In genomic region chr2:168248856-168249245, GRCm38 (mm10) we compare ENCODE assay signal across 8 mouse cellular contexts. TPM values are rescaled to one million over a fixed set of nuclear protein-coding genes. Genes with fewer than 3 reads are reported as not detected.
DNase-seq lines count a peak whose midpoint lies in the region; ATAC-seq and TF ChIP-seq lines count a peak whose summit lies in the region.

No protein-coding gene starts in this region.

- H3K4me1 ChIP-seq in MEL (ENCODE audit: control insufficient read depth in 1 of 2, insufficient read depth in 2 of 2, low read length in 2 of 2), result no peaks in the 10 kb centered on the region
- no peaks in the 10 kb centered on the region for H3K4me1 ChIP-seq in embryonic facial prominence, embryonic 11.5 days (ENCODE audit: control insufficient read depth, insufficient read depth, low read length)

- WGBS in embryonic facial prominence, embryonic 11.5 days, result 8% methylated on average over 2 of the region's 2 CpGs

- no peak for TF ChIP-seq POLR2A in MEL (IDR thresholded peaks at IDR 0.05; ENCODE audit: control insufficient read depth in 1 of 2, insufficient read depth in 1 of 2, low read depth in 1 of 2, low read length in 2 of 2, poor library complexity in 1 of 2)

- intact Hi-C loops in left cerebral cortex, adult 2 months (cut with DNase I), result no loop called here
- intact Hi-C loops in left cerebral cortex, postnatal 36 days (cut with DNase I), result no loop called here

- no peak overlapping the region for H3K4me3 ChIP-seq in left cerebral cortex, adult 2 months
- H3K4me3 ChIP-seq in MEL (ENCODE audit: control insufficient read depth in 1 of 2, insufficient read depth in 1 of 2, low read depth in 2 of 2, low read length in 2 of 2), result no peak overlapping the region
- H3K4me3 ChIP-seq in embryonic facial prominence, embryonic 11.5 days (ENCODE audit: low read depth, low read length), result no peak overlapping the region

- no peak for ATAC-seq in embryonic facial prominence, embryonic 11.5 days (replicated peaks; ENCODE audit: insufficient number of reproducible peaks, low FRiP score, low TSS enrichment, low read depth)

- no peak overlapping the region for H3K27ac ChIP-seq in left cerebral cortex, adult 2 months
- no peak overlapping the region for H3K27ac ChIP-seq in MEL (ENCODE audit: control insufficient read depth, low read depth, low read length)
- H3K27ac ChIP-seq in embryonic facial prominence, embryonic 11.5 days (replicated peaks; ENCODE audit: low read depth, low read length), result no peak overlapping the region

- H3K27me3 ChIP-seq in MEL (ENCODE audit: control insufficient read depth in 1 of 2, insufficient read depth in 2 of 2, low read length in 2 of 2), result no peaks in the 10 kb centered on the region
- H3K27me3 ChIP-seq in embryonic facial prominence, embryonic 11.5 days (ENCODE audit: control insufficient read depth, insufficient read depth, low read length), result no peaks in the 10 kb centered on the region

- no peak overlapping the region for H3K9ac ChIP-seq in MEL (ENCODE audit: control insufficient read depth, low read depth, low read length, poor library complexity, severe bottlenecking)
- no peak overlapping the region for H3K9ac ChIP-seq in embryonic facial prominence, embryonic 11.5 days (replicated peaks; ENCODE audit: low read length)

- no peaks in the 10 kb centered on the region for H3K36me3 ChIP-seq in MEL (ENCODE audit: control insufficient read depth in 1 of 2, insufficient read depth in 2 of 2, low read length in 2 of 2)
- no peaks in the 10 kb centered on the region for H3K36me3 ChIP-seq in embryonic facial prominence, embryonic 11.5 days (replicated peaks; ENCODE audit: control insufficient read depth, insufficient read depth, low read depth, low read length)

- no peaks in the 10 kb centered on the region for H3K9me3 ChIP-seq in MEL (replicated peaks; ENCODE audit: insufficient read depth, low read length)
- H3K9me3 ChIP-seq in embryonic facial prominence, embryonic 11.5 days (replicated peaks; ENCODE audit: control insufficient read depth, low read length), result no peaks in the 10 kb centered on the region

- DNase-seq in left cerebral cortex, adult 2 months (ENCODE audit: extremely low spot score in 1 of 2, low spot score in 2 of 2), result no peak
- DNase-seq in left cerebral cortex, postnatal 36 days (ENCODE audit: low spot score in 2 of 2), result no peak
- DNase-seq in MEL (ENCODE audit: low read depth, low spot score), result peak; percentile 63
- DNase-seq in embryonic facial prominence, embryonic 11.5 days (ENCODE audit: low spot score), result peak; percentile 58
- DNase-seq in natural killer cell, adult 2 months (ENCODE audit: low spot score in 2 of 2), result peak; percentile 18 to 37
- DNase-seq in gastrocnemius, postnatal 10 days, result no peak
- no peak for DNase-seq in kidney, adult 8-10 months
- no peak for DNase-seq in cerebellum, adult 8-10 months

- TF ChIP-seq RAD21 in MEL (IDR thresholded peaks at IDR 0.05; ENCODE audit: low read depth, low read length), result peak; percentile 36

- H3K4me2 ChIP-seq in embryonic facial prominence, embryonic 11.5 days (ENCODE audit: low read depth, low read length), result no peak overlapping the region

- no peaks in the 10 kb centered on the region for H3K79me2 ChIP-seq in MEL (ENCODE audit: control insufficient read depth, insufficient read depth, low read length, poor library complexity)

- peak; percentile 41 for TF ChIP-seq CTCF in left cerebral cortex, adult 2 months (IDR thresholded peaks at IDR 0.05)
- peak; percentile 37 to 62 (median 58) for TF ChIP-seq CTCF in MEL (IDR thresholded peaks at IDR 0.05 in 2 of 3, conservative IDR thresholded peaks at IDR 0.05 in 1 of 3; ENCODE audit: control insufficient read depth in 1 of 3, insufficient read depth in 1 of 3, low read depth in 2 of 3, low read length in 3 of 3, poor library complexity in 1 of 3, severe bottlenecking in 1 of 3)

- TF ChIP-seq EP300 in MEL (IDR thresholded peaks at IDR 0.05; ENCODE audit: low read depth in 1 of 2, low read length in 2 of 2), result no peak

TF ChIP-seq in MEL, 35 proteins besides CTCF, POLR2A, EP300 and RAD21:
- TF ChIP-seq TAL1 (IDR thresholded peaks at IDR 0.05; ENCODE audit: low read length) (no peak), CHD1 (IDR thresholded peaks at IDR 0.05; ENCODE audit: low read depth, low read length) (no peak), POLR2AphosphoS2 (IDR thresholded peaks at IDR 0.05; ENCODE audit: low read length) (no peak), TCF12 (IDR thresholded peaks at IDR 0.05; ENCODE audit: low read depth, low read length) (no peak), GABPA (IDR thresholded peaks at IDR 0.05; ENCODE audit: low read depth, low read length) (no peak), SMC3 (IDR thresholded peaks at IDR 0.05; ENCODE audit: low read depth, low read length) (0 out of 2 replicates have a peak, but pooled peaks have one; percentile 23), KAT2A (conservative IDR thresholded peaks at IDR 0.05; ENCODE audit: low read depth, low read length) (no peak), ZNF384 (IDR thresholded peaks at IDR 0.05; ENCODE audit: low read depth, low read length) (peak; percentile 80), MXI1 (IDR thresholded peaks at IDR 0.05; ENCODE audit: low read depth, low read length) (no peak), MYB (IDR thresholded peaks at IDR 0.05; ENCODE audit: low read depth, low read length) (no peak), TBP (IDR thresholded peaks at IDR 0.05; ENCODE audit: low read depth, low read length) (no peak), MAZ (IDR thresholded peaks at IDR 0.05; ENCODE audit: low read depth, low read length) (no peak), GATA1 (IDR thresholded peaks at IDR 0.05; ENCODE audit: low read depth, low read length) (no peak), ZKSCAN1 (IDR thresholded peaks at IDR 0.05; ENCODE audit: low read depth, low read length) (no peak)

RNA-seq across cellular contexts. Expression of gene Mocs3, which starts 18.4 kb away (rescaled TPM):
- 10 to 100 TPM; 19.6 to 20.1 TPM for total RNA-seq in left cerebral cortex, adult 2 months (2021)
- total RNA-seq in left cerebral cortex, postnatal 36 days (2021), result 10 to 100 TPM; 17.5 to 21.3 TPM
- total RNA-seq in MEL (2012; rRNA removed), result 4.2 and 5.1 TPM in 2 replicates
- 1 to 10 TPM in 1 of 2 experiments, not detected in 1; 2.9 TPM for polyA plus RNA-seq in MEL (2012; ENCODE audit: insufficient read depth in 1 of 2, insufficient read length in 2 of 2, low read depth in 1 of 2, low replicate concordance in 2 of 2, missing spikeins in 1 of 2)
- 7.6 and 8.4 TPM in 2 replicates for polyA plus RNA-seq in embryonic facial prominence, embryonic 11.5 days (2014; fragmentation: Nextera tagmentation; extraction: Ambion mirVana)
- 1 to 10 TPM; 3.5 to 4.3 TPM for total RNA-seq in gastrocnemius, postnatal 10 days (2021)

RNA-seq across cellular contexts. Expression of gene Dpm1, which starts 18.5 kb away (rescaled TPM):
- 10 to 100 TPM; 68.5 to 75.8 TPM for total RNA-seq in left cerebral cortex, adult 2 months (2021)
- 10 to 100 TPM; 54.0 to 74.1 TPM for total RNA-seq in left cerebral cortex, postnatal 36 days (2021)
- total RNA-seq in MEL (2012; rRNA removed), result 35.4 and 49.0 TPM in 2 replicates
- polyA plus RNA-seq in MEL (2012; ENCODE audit: insufficient read depth in 1 of 2, insufficient read length in 2 of 2, low read depth in 1 of 2, low replicate concordance in 2 of 2, missing spikeins in 1 of 2), result 100 to 1,000 TPM in 1 of 2 experiments, 10 to 100 TPM in 1; 63.5 to 564 TPM
- 69.2 and 78.5 TPM in 2 replicates for polyA plus RNA-seq in embryonic facial prominence, embryonic 11.5 days (2014; fragmentation: Nextera tagmentation; extraction: Ambion mirVana)
- 10 to 100 TPM; 49.7 to 54.9 TPM for total RNA-seq in gastrocnemius, postnatal 10 days (2021)

RNA-seq across cellular contexts. Expression of gene Gm20716, which starts 18.7 kb away (rescaled TPM):
- 10 to 100 TPM; 26.9 to 32.3 TPM for total RNA-seq in left cerebral cortex, adult 2 months (2021)
- 10 to 100 TPM; 25.8 to 37.3 TPM for total RNA-seq in left cerebral cortex, postnatal 36 days (2021)
- 24.4 and 29.4 TPM in 2 replicates for total RNA-seq in MEL (2012; rRNA removed)
- 10 to 100 TPM in 1 of 2 experiments, not detected in 1; 24.4 TPM for polyA plus RNA-seq in MEL (2012; ENCODE audit: insufficient read depth in 1 of 2, insufficient read length in 2 of 2, low read depth in 1 of 2, low replicate concordance in 2 of 2, missing spikeins in 1 of 2)
- 27.1 and 27.2 TPM in 2 replicates for polyA plus RNA-seq in embryonic facial prominence, embryonic 11.5 days (2014; fragmentation: Nextera tagmentation; extraction: Ambion mirVana)
- total RNA-seq in gastrocnemius, postnatal 10 days (2021), result 10 to 100 TPM; 14.6 to 19.5 TPM

RNA-seq across cellular contexts. Expression of gene Kcng1, which starts 32.7 kb away (rescaled TPM):
- total RNA-seq in left cerebral cortex, adult 2 months (2021), result 10 to 100 TPM; 30.5 to 39.6 TPM
- total RNA-seq in left cerebral cortex, postnatal 36 days (2021), result 10 to 100 TPM; 25.4 to 38.6 TPM
- total RNA-seq in MEL (2012; rRNA removed), result not detected in 2 replicates
- polyA plus RNA-seq in MEL (2012; ENCODE audit: insufficient read depth in 1 of 2, insufficient read length in 2 of 2, low read depth in 1 of 2, low replicate concordance in 2 of 2, missing spikeins in 1 of 2), result not detected
- 0.50 and 0.92 TPM in 2 replicates for polyA plus RNA-seq in embryonic facial prominence, embryonic 11.5 days (2014; fragmentation: Nextera tagmentation; extraction: Ambion mirVana)
- total RNA-seq in gastrocnemius, postnatal 10 days (2021), result under 1 TPM; 0.23 to 0.35 TPM

RNA-seq across cellular contexts. Expression of gene Adnp, which starts 41.9 kb away (rescaled TPM):
- 10 to 100 TPM; 84.0 to 91.6 TPM for total RNA-seq in left cerebral cortex, adult 2 months (2021)
- total RNA-seq in left cerebral cortex, postnatal 36 days (2021), result 10 to 100 TPM; 80.9 to 85.3 TPM
- total RNA-seq in MEL (2012; rRNA removed), result 2.3 and 2.8 TPM in 2 replicates
- 10 to 100 TPM; 11.9 to 29.4 TPM for polyA plus RNA-seq in MEL (2012; ENCODE audit: insufficient read depth in 1 of 2, insufficient read length in 2 of 2, low read depth in 1 of 2, low replicate concordance in 2 of 2, missing spikeins in 1 of 2)
- 3.3 and 10.1 TPM in 2 replicates for polyA plus RNA-seq in embryonic facial prominence, embryonic 11.5 days (2014; fragmentation: Nextera tagmentation; extraction: Ambion mirVana)
- total RNA-seq in gastrocnemius, postnatal 10 days (2021), result 10 to 100 TPM; 28.4 to 33.5 TPM

Comparison
In these comparisons a context has a peak if more than half of its experiments do, and no peak if none do; other contexts are left out.
1. DNase-seq: peak in MEL (single experiment), embryonic facial prominence, embryonic 11.5 days (single experiment) and natural killer cell, adult 2 months (2 of 2); none in left cerebral cortex, adult 2 months (0 of 2), left cerebral cortex, postnatal 36 days (0 of 2), gastrocnemius, postnatal 10 days (single experiment), kidney, adult 8-10 months (0 of 2) and cerebellum, adult 8-10 months (single experiment).